Mouse (Mus musculus) heart, embryonic 15.5 days (tissue): Measurements from ENCODE around the gene Dtx1. TPM values are rescaled to one million over a fixed set of nuclear protein-coding genes. Genes with fewer than 3 reads are reported as not detected.

Source experiments
- ATAC-seq: fragments of 200-750 bp; cut with Nextera tagmentation; replicated peaks from 2 replicates; pipeline ENCODE4 v1.8.0; 2017; ENCODE audit warnings: low read depth, moderate TSS enrichment; ENCODE audit not compliant: insufficient number of reproducible peaks, insufficient read depth, low FRiP score
- H3K27ac ChIP-seq: fragments of 300-500 bp; sonication (generic); 2 replicates; pipeline ENCODE4 v1.5.1; 2015; ENCODE audit warnings: mild to moderate bottlenecking, inconsistent platforms
- H3K27me3 ChIP-seq: fragments of 300-500 bp; sonication (generic); 2 replicates; pipeline ENCODE4 v1.6.1; 2015; ENCODE audit warnings: inconsistent platforms
- H3K36me3 ChIP-seq: fragments of 300-500 bp; sonication (generic); 2 replicates; pipeline ENCODE4 v1.6.1; 2015; ENCODE audit warnings: mild to moderate bottlenecking, inconsistent platforms
- H3K4me1 ChIP-seq: fragments of 300-500 bp; sonication (generic); replicated peaks from 2 replicates; pipeline ENCODE4 v1.6.1; 2015; ENCODE audit warnings: inconsistent platforms
- H3K4me2 ChIP-seq: fragments of 300-500 bp; sonication (generic); 2 replicates; pipeline ENCODE4 v1.6.1; 2015; ENCODE audit warnings: inconsistent platforms, mild to moderate bottlenecking, moderate library complexity
- H3K4me3 ChIP-seq: fragments of 300-500 bp; sonication (generic); 2 replicates; pipeline ENCODE4 v1.5.1; 2015; ENCODE audit warnings: mild to moderate bottlenecking, inconsistent platforms
- H3K9ac ChIP-seq: fragments of 300-500 bp; sonication (generic); 2 replicates; pipeline ENCODE4 v1.6.1; 2015; ENCODE audit warnings: mild to moderate bottlenecking, inconsistent platforms
- H3K9me3 ChIP-seq: fragments of 300-500 bp; sonication (generic); replicated peaks from 2 replicates; pipeline ENCODE4 v1.6.1; 2016; ENCODE audit warnings: inconsistent platforms
- WGBS: fragments of 180-500 bp; shearing (Covaris S2); methylation state at CpG from one replicate; pipeline ENCODE4 v1.1.7; 2015; ENCODE audit warnings: mixed read lengths; 5-methylcytosine and 5-hydroxymethylcytosine counted together
- polyA plus RNA-seq: library from polyadenylated mRNA; unstranded; fragments of >200 nt; fragmentation: Nextera tagmentation; extraction: Ambion mirVana; gene quantifications from 2 replicates; pipeline ENCODE4 v1.2.1, GENCODE M21; 2015

The Dtx1 gene
- polyA plus RNA-seq, 1 experiment from 2014 or later, result 1.9 TPM

GRCm38 (mm10) chr5:120634131-120634530, 77.6 kb downstream of the Dtx1 start, which contains the start of gene Cfap73:
Gene Cfap73 (minus strand): TSS chr5:120634235.
- Histone ChIP-seq H3K9me3 (no peaks in the 10 kb centered on the region), H3K36me3 (no peaks in the 10 kb centered on the region), H3K27me3 (peaks cover 6% of the 10 kb centered on the region; the same call in 1 of the 2 replicates), H3K4me3 (no peak within 1 kb of the TSS), H3K4me2 (no peak within 1 kb of the TSS), H3K9ac (no peak within 1 kb of the TSS), H3K4me1 (peaks cover 11% of the 10 kb centered on the region), H3K27ac (no peak within 1 kb of the TSS)
- no peak for ATAC-seq
- 35% methylated on average over 9 of the region's 9 CpGs for WGBS

GRCm38 (mm10) chr5:120631892-120632291, 79.8 kb downstream of the Dtx1 start:
- Histone ChIP-seq H3K4me1 (peaks cover 14% of the 10 kb centered on the region), H3K27ac (no peak overlapping the region), H3K36me3 (peaks cover 5% of the 10 kb centered on the region; the same call in 1 of the 2 replicates), H3K4me3 (no peak overlapping the region), H3K9ac (no peak overlapping the region), H3K27me3 (peaks cover 6% of the 10 kb centered on the region; the same call in 1 of the 2 replicates), H3K4me2 (no peak overlapping the region), H3K9me3 (no peaks in the 10 kb centered on the region)
- no peak for ATAC-seq
- 87% methylated on average over 5 of the region's 5 CpGs for WGBS

- ATAC-seq, result no peak
- H3K27me3 ChIP-seq, result peaks cover 6% of the 10 kb centered on the region; the same call in 1 of the 2 replicates
- WGBS, result 4% methylated on average over 29 of the region's 29 CpGs
- peaks cover 13% of the 10 kb centered on the region; the same call in 1 of the 2 replicates for H3K36me3 ChIP-seq
- H3K4me1 ChIP-seq, result peaks cover 14% of the 10 kb centered on the region
- peak overlapping the region; percentile 49 for H3K9ac ChIP-seq
- H3K4me2 ChIP-seq, result peak overlapping the region; percentile 63
- no peak overlapping the region for H3K27ac ChIP-seq
- H3K9me3 ChIP-seq, result no peaks in the 10 kb centered on the region
- peak overlapping the region; percentile 35 for H3K4me3 ChIP-seq
Measured at GRCm38 (mm10) chr5:120631128-120631527, 80.6 kb downstream of the Dtx1 start.

Other genes with a start within 250 kb of the Dtx1 start
- gene Sdsl, start 239.1 kb downstream of the Dtx1 start, polyA plus RNA-seq, result 14.3 and 15.8 TPM in 2 replicates
- gene Sds, start 235.4 kb downstream of the Dtx1 start, polyA plus RNA-seq, result 0.33 TPM in 1 of 2 replicates, not detected in the other
- 40.8 and 49.6 TPM in 2 replicates for gene Plbd2, start 208.3 kb downstream of the Dtx1 start, polyA plus RNA-seq
- gene Slc8b1, start 200.8 kb downstream of the Dtx1 start, polyA plus RNA-seq, result 2.7 and 5.0 TPM in 2 replicates
- gene Tpcn1, start 123.3 kb downstream of the Dtx1 start, polyA plus RNA-seq, result 12.4 and 16.8 TPM in 2 replicates
- gene Iqcd, start 122.9 kb downstream of the Dtx1 start, polyA plus RNA-seq, result 0.19 and 0.46 TPM in 2 replicates
- gene Rita1, start 99.3 kb downstream of the Dtx1 start, polyA plus RNA-seq, result 11.0 and 12.7 TPM in 2 replicates
- gene Ddx54, start 99.2 kb downstream of the Dtx1 start, polyA plus RNA-seq, result 23.4 and 32.9 TPM in 2 replicates
- gene Cfap73, start 77.7 kb downstream of the Dtx1 start, polyA plus RNA-seq, result 0.15 TPM in 1 of 2 replicates, not detected in the other
- gene Rasal1, start 63.1 kb downstream of the Dtx1 start, polyA plus RNA-seq, result 0.25 and 0.55 TPM in 2 replicates
- gene Oas2, start 37.9 kb upstream of the Dtx1 start, polyA plus RNA-seq, result 0.30 and 0.68 TPM in 2 replicates
- gene Oas3, start 65.7 kb upstream of the Dtx1 start, polyA plus RNA-seq, result 0.34 and 0.76 TPM in 2 replicates
- gene Oas1e, start 83.6 kb upstream of the Dtx1 start, polyA plus RNA-seq, result 0.09 TPM in 1 of 2 replicates, not detected in the other
- gene Oas1c, start 100.6 kb upstream of the Dtx1 start, polyA plus RNA-seq, result 0.73 and 0.84 TPM in 2 replicates
- not detected in 2 replicates for gene Oas1f, start 135.4 kb upstream of the Dtx1 start, polyA plus RNA-seq
- gene Oas1h, start 149.5 kb upstream of the Dtx1 start, polyA plus RNA-seq, result not detected in 2 replicates
- gene Oas1g, start 175.7 kb upstream of the Dtx1 start, polyA plus RNA-seq, result 0.69 and 0.90 TPM in 2 replicates
- 1.4 and 2.8 TPM in 2 replicates for gene Oas1a, start 195.6 kb upstream of the Dtx1 start, polyA plus RNA-seq
- not detected in 2 replicates for gene Oas1d, start 202.6 kb upstream of the Dtx1 start, polyA plus RNA-seq